Mouse (Mus musculus) olfactory bulb, adult 2 months (tissue): Measurements from ENCODE around the gene Cd160.

Source experiments
- CTCF ChIP-seq: fragments of 200-500 bp; IDR thresholded peaks from 2 replicates; pipeline ENCODE4 v1.5.1; 2012; ENCODE audit warnings: low read depth, mild to moderate bottlenecking, low read length, moderate library complexity; ENCODE audit not compliant: insufficient read depth
- POLR2A ChIP-seq: fragments of 200-500 bp; IDR thresholded peaks from 2 replicates; pipeline ENCODE4 v1.6.1; 2012; ENCODE audit warnings: mild to moderate bottlenecking, low read depth, low read length, moderate library complexity; ENCODE audit not compliant: insufficient read depth

- TF ChIP-seq CTCF (no peak), POLR2A (no peak)
Measured at GRCm38 (mm10) chr3:96828308-96828864, 765 bp downstream of the Cd160 start.
